Mouse (Mus musculus): ENCODE measurements around the gene Tyw5.

The Tyw5 gene

GRCm38 (mm10) chr1:57406187-57407151 is at the start of gene Tyw5, which contains the start of gene Maip1:
Gene Tyw5, minus strand, starts transcription at chr1:57407101.
Gene Maip1, plus strand, starts transcription at chr1:57406328.
- peak; percentile 77 for DNase-seq (ENCODE audit: low spot score)

GRCm38 (mm10) chr1:57450241-57450640 is 43.3 kb upstream of the Tyw5 start:
- DNase-seq (ENCODE audit: low spot score), result no peak

GRCm38 (mm10) chr1:57445679-57446078 is 38.8 kb upstream of the Tyw5 start:
- DNase-seq (ENCODE audit: low spot score), result no peak

- DNase-seq (ENCODE audit: low spot score), result no peak
Measured at GRCm38 (mm10) chr1:57440771-57441170, 33.9 kb upstream of the Tyw5 start.

GRCm38 (mm10) chr1:57439026-57439425 is 32.1 kb upstream of the Tyw5 start:
- no peak for DNase-seq (ENCODE audit: low spot score)

GRCm38 (mm10) chr1:57436954-57437353 is 30.1 kb upstream of the Tyw5 start:
- no peak for DNase-seq (ENCODE audit: low spot score)

- no peak for DNase-seq (ENCODE audit: low spot score)
Measured at GRCm38 (mm10) chr1:57436408-57436807, 29.5 kb upstream of the Tyw5 start.

GRCm38 (mm10) chr1:57433141-57433540 is 26.2 kb upstream of the Tyw5 start:
- DNase-seq (ENCODE audit: low spot score), result no peak

GRCm38 (mm10) chr1:57429786-57430483 is 23.0 kb upstream of the Tyw5 start:
- DNase-seq (ENCODE audit: low spot score), result no peak

GRCm38 (mm10) chr1:57428368-57429308 is 21.7 kb upstream of the Tyw5 start:
- peak; percentile 67 for DNase-seq (ENCODE audit: low spot score)

- no peak for DNase-seq (ENCODE audit: low spot score)
Measured at GRCm38 (mm10) chr1:57423696-57424095, 16.8 kb upstream of the Tyw5 start.

- DNase-seq (ENCODE audit: low spot score), result no peak
Measured at GRCm38 (mm10) chr1:57413397-57413796, 6.5 kb upstream of the Tyw5 start.

- DNase-seq (ENCODE audit: low spot score), result no peak
Measured at GRCm38 (mm10) chr1:57408994-57409393, 2.1 kb upstream of the Tyw5 start.

- no peak for DNase-seq (ENCODE audit: low spot score)
Measured at GRCm38 (mm10) chr1:57402116-57402515, 4.8 kb downstream of the Tyw5 start.

- no peak for DNase-seq (ENCODE audit: low spot score)
Measured at GRCm38 (mm10) chr1:57400877-57401276, 6.0 kb downstream of the Tyw5 start.

GRCm38 (mm10) chr1:57400321-57400720 is 6.6 kb downstream of the Tyw5 start:
- no peak for DNase-seq (ENCODE audit: low spot score)

- DNase-seq (ENCODE audit: low spot score), result no peak
Measured at GRCm38 (mm10) chr1:57394051-57394450, 12.8 kb downstream of the Tyw5 start.

- no peak for DNase-seq (ENCODE audit: low spot score)
Measured at GRCm38 (mm10) chr1:57392417-57392816, 14.5 kb downstream of the Tyw5 start.

GRCm38 (mm10) chr1:57390993-57391790 is 15.7 kb downstream of the Tyw5 start:
- no peak for DNase-seq (ENCODE audit: low spot score)

- no peak for DNase-seq (ENCODE audit: low spot score)
Measured at GRCm38 (mm10) chr1:57388402-57389155, 18.3 kb downstream of the Tyw5 start.
